Mouse (Mus musculus) erythroid progenitor cell, adult 5-6 weeks (primary cell): ENCODE data around the gene Kmt5a. TPM values are rescaled to one million over a fixed set of nuclear protein-coding genes. Genes with fewer than 3 reads are reported as not detected.

ENCODE experiments used
- ATAC-seq: replicated peaks from 2 replicates; pipeline ENCODE4 v1.8.0; 2016; ENCODE audit warnings: moderate number of reproducible peaks, mild to moderate bottlenecking, moderate TSS enrichment, inconsistent platforms; ENCODE audit not compliant: poor library complexity, low FRiP score, severe bottlenecking
- total RNA-seq, 2 experiments: library from RNA; stranded (forward) in 1 of 2; stranded (reverse) in 1 of 2; fragments of 150-400 nt in 1 of 2; fragments of 186-747, 209-891 nt in 1 of 2; gene quantifications; 2 replicates each; pipeline versions ENCODE4 v1.2.3 to v1.2.4; 2015 to 2017; ENCODE audit warnings: low replicate concordance in 2 of 2

The Kmt5a gene
- 307 and 377 TPM in 2 replicates for total RNA-seq (2015; ENCODE audit: low replicate concordance)
- total RNA-seq (2017; ENCODE audit: low replicate concordance), result 344 and 488 TPM in 2 replicates

- peak; percentile 88 for ATAC-seq
Measured at GRCm38 (mm10) chr5:124439447-124440093, at the start of gene Kmt5a. TSS of gene Kmt5a (plus strand) at chr5:124439930.

GRCm38 (mm10) chr5:124392412-124392811 lies 47.3 kb upstream of the Kmt5a start:
- ATAC-seq, result no peak

DNA sequence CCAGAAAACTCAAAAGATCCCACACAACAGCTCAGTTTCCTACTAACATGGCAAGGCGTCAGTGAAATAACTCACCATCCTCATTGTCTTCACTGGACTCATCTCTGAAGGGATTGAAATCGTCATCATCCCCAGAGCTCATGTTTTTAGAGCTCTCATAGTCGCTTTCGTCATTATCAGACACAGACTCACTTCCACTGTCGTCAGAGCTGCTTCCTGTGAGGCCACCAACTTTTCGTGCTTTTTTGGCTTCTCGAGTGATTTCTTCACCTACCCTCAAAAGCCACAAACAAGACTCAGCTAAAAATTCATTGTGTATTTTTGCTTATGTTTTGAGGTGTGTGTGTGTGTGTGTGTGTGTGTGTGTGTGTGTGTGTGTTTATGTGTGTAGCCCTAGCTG lies 46.0 kb upstream of the Kmt5a start:
- no peak for ATAC-seq

DNA sequence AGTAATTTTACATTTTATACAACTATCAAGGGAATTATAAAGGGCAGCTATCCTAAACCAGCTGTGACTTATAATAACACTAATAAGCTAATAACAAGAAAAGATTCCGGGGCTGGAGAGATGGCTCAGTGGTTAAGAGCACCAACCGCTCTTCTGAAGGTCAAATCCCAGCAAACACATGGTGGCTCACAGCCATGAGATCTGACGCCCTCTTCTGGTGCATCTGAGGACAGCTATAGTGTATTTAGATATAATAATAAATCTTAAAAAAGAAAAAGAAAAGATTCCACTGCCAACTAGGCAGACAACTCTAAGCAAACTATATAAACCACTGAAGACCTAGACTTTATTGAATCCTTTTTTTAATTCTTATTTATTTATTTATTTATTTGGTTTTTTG lies 28.9 kb upstream of the Kmt5a start:
- no peak for ATAC-seq

DNA sequence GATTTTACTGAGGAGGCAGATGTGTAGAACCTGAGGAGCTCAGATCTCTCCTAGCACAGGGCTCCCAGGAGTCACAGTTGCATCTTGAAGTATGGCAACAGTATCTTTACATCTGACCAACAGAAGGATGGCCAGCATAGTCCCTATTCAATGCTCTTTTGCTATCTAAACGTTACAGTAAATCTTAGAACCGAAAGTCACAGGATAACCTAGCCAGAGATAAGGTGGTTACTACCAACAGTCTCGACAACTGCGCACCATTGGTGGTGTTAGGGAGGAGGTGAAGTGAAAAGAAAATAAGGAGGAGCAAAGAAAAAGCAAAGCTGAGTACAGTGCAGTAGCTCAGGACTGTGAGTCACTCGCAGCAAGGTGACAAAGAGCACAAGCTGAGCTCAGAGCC lies 27.6 kb upstream of the Kmt5a start:
- no peak for ATAC-seq

DNA sequence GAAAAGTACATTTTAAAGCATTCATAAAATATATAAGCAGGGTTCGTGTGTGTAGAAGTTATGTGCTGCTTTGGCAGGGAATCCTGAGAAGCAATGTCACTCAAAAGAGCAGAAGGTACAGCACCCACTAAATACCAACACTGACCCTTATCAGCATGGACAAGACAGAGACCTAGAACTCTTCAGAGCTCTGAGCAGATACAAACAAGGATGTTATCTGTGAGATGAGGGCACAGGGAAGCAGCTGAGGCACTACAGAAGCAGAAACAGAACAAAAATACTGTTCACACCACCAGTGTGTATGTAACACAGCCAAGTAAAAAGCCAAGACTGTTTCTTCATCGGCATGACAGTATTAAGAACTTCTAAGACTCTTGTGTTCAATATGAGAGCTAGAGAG lies 20.8 kb upstream of the Kmt5a start:
- ATAC-seq, result peak; percentile 82

- no peak for ATAC-seq
Measured at GRCm38 (mm10) chr5:124421786-124422185, 17.9 kb upstream of the Kmt5a start.

- ATAC-seq, result no peak; the same call in 1 of the 2 replicates
Measured at GRCm38 (mm10) chr5:124424200-124424722, 15.5 kb upstream of the Kmt5a start.

DNA sequence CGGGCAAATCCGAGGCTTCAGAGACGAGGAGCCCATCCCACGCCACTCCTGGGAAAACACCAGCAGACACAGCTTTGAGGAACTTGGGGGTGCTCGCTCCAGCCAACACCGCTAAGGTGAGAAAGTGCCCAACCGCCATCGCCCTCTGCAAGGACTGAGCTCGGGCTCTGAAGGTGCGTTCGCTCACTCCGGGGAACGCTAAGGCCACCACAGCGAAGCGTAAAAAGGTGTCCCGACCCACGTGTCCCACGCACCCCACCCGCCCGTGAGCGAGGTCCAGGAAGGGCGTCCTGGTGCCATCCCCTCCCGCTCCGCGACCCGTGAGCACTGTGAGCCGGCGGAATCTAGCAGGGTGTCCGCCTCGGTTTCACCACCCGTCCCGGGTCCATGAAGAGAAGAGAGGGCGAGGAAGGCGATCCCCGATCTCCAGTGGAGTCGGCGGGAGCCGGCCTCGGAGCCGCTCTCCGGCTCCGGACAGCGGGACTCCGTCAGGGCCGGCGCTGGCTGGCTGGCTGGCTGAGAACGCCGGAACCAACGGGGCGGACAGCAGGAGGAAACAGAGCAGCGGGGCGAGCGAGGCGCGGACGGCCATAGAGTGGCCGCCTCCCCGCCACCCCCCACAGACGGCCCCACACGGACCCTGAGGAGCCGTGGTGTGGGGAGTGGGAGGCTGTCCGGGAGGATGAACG lies 14.9 kb upstream of the Kmt5a start:
- ATAC-seq, result peak; percentile 59

DNA sequence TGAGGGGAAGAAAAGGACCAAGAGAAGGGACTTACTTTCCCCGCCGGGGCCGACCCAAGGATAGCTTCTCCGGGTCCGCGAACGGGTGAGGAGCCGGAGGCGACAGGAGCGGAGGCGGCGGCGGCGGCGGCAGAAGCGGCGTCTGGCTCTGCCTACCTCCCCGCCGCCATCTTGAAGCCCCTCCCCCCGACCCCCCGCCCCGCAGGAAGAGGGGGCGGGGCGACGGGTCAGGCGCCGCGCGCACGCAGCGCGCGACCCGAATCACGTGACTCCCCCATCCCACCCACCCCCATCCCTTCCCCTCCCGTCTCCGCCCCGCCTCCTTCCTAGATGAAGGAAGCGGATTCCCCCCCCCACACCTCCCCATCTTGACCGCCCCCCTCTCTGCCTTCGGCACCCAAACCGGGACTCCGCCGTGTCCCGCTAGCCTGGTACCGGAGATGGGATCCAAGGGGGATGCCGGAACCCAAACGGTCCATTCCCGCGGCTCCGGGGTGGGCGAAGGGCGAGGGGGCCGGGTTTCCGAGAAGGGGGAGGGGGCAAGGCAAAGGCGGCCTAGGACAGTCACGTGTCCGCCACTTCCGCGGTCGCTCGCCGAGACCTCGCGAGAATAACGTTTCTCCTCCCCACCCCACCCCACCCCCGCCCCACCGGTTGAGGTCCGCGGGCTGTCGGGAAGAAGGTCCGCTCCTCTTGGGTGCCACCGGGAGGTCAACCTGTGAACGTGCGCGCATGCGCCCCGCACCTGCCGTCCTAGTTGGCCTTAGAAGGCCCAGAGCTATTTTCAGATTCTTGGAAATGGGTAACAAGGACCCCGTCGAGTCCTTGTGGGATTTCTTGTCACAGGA lies 14.1 kb upstream of the Kmt5a start, which contains the start of gene Sbno1:
Sbno1 (minus strand) TSS at position 590 of the 848 bp plus-strand sequence.
- ATAC-seq, result peak; percentile 91

DNA sequence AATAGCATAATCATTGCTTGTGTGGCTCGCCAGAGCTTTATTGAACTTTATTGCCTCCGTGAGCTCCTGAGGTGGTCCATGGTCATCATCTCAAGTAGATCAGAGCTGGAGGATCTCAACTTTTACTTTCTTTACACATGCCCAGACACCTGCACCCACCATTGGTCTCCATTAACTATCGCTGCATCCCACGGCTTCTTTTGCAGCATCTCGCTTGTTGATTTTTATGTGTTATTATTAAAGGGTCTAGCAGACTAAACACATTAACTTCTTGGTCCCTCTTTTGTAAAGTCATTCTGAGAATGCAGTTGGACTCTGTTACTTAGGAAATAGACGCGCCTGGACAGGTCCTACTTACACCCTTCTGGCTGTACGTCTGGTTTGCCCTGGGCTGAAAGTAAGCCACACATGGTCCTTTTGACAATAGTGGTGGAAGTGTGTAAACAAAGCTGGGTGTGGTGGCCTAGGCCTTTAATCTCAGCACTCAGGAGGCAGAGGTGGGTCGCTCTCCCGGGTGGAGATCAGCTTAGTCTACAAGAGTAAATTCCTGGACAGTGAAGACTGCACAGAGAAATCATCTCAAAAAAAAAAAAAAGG lies 13.2 kb upstream of the Kmt5a start:
- no peak for ATAC-seq

- ATAC-seq, result peak; percentile 90
Measured at GRCm38 (mm10) chr5:124432398-124433012, 7.2 kb upstream of the Kmt5a start.

GRCm38 (mm10) chr5:124433048-124433447 lies 6.7 kb upstream of the Kmt5a start:
- ATAC-seq, result no peak

- ATAC-seq, result no peak
Measured at GRCm38 (mm10) chr5:124438229-124438628, 1.5 kb upstream of the Kmt5a start.

GRCm38 (mm10) chr5:124438746-124439145 lies 984 bp upstream of the Kmt5a start:
- no peak for ATAC-seq

DNA sequence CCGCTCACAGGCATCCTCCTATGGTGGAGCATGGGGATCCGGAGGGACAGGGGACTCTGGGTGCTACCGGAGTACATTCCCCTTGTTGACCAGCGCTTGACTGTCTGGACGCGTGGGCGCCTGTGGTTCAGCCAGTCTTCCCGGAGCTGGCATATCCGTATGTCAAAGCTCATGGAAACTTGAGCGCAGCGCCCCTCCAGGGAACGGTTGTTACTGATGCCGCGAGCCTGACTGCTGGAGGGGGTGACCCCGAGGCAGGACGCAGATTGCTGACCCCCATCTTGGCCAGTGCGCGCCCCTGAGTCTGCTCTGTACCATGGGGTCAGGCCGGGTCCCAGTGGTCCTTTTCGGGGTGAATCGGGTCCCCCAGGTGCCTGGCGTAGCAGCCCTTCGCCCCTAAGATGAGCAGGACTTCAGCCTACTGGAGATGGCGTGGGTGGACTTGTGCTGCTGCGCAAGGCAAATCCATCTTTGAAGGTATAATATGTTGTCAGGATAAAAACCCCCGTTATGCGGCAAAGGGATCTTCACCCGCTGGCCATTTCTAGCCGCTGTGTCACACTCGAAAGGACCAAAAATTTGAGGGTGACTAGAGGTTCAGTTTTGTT lies 468 bp downstream of the Kmt5a start:
- peak; percentile 41 for ATAC-seq

DNA sequence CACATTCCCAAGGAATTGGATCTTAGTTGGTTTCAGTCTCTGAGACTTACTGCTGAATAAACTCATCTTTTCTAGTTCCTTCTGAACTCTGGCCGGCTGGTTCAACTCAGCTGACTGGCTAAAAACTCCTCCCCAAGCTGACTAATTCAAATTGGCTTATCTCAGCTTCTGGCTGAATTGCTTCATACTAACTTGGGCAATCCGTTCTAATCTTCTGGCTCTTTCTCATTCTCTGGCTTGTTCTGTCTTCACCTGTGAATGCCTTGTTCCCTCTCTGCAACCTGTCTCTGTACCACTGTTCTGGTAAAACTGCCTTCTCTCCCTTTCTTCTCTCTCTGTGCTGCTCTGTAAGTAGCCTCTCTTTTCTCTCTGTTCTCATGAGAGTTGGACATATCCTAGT lies 2.9 kb downstream of the Kmt5a start:
- no peak for ATAC-seq

DNA sequence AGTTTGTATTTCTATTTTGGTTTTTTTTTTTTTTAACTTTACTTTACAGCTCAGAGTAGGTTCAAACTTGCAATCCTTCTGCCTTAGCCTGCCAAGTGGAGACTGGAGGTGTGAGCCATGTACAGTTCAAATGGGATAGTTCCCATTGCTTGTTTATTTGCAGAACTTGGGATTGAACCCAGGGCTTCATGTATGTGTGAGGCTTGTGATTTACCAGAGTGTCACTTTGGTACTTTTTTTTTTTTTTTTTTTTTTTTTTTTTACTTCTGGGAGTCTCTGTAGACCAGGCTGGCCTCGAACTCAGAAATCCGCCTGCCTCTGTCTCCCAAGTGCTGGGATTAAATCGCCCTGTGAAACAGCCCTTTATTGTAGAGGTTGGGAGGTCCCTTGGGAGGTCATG lies 4.5 kb downstream of the Kmt5a start:
- ATAC-seq, result no peak
